Mouse (Mus musculus): Measurements from ENCODE around the gene Layn.

GRCm38 (mm10) chr9:51105751-51106150 lies 28.9 kb upstream of the Layn start:
- TF ChIP-seq ZNF384 (IDR thresholded peaks at IDR 0.05; ENCODE audit: low read depth, low read length) (no peak), CHD2 (IDR thresholded peaks at IDR 0.05; ENCODE audit: low read depth, low read length) (no peak), MAFK (IDR thresholded peaks at IDR 0.05; ENCODE audit: insufficient read depth, low read depth, low read length) (no peak), HCFC1 (IDR thresholded peaks at IDR 0.05; ENCODE audit: borderline replicate concordance, insufficient read depth, low read length) (no peak), ZC3H11A (IDR thresholded peaks at IDR 0.05; ENCODE audit: borderline replicate concordance, low read depth, low read length) (no peak)

Measured in ES-E14 (cell line).